Mouse (Mus musculus): ENCODE data around the gene Tceal8.

Tceal8 gene

DNA sequence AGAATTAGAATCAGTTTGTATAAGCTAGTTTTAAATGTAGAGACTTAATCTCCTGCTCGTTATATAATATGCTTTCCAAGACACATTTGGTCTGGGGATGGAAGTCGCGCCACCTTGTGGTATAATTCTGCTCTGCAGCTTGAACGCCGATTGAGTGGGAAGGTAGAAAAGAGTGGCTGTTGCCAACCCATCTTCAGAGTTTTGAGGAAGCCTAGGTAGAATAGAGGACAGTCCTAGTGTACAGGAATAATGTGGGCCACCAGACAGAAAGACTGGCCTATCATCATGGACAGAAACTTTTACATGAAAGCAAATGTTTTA, 44.4 kb downstream of the Tceal8 start:
- DNase-seq (ENCODE audit: low spot score): no peak

GRCm38 (mm10) chrX:136127038-136127743, 45.0 kb downstream of the Tceal8 start:
- no peak for DNase-seq (ENCODE audit: low spot score)

All from testis, postnatal 14 days (tissue).